Mouse (Mus musculus): ENCODE measurements at regions not wholly inside any gene's neighbourhood (a gene's known extent, or its start where the extent isn't known, plus 50 kb on each side); places are given as distances from the start of the nearest gene placed in this dataset.

DNA sequence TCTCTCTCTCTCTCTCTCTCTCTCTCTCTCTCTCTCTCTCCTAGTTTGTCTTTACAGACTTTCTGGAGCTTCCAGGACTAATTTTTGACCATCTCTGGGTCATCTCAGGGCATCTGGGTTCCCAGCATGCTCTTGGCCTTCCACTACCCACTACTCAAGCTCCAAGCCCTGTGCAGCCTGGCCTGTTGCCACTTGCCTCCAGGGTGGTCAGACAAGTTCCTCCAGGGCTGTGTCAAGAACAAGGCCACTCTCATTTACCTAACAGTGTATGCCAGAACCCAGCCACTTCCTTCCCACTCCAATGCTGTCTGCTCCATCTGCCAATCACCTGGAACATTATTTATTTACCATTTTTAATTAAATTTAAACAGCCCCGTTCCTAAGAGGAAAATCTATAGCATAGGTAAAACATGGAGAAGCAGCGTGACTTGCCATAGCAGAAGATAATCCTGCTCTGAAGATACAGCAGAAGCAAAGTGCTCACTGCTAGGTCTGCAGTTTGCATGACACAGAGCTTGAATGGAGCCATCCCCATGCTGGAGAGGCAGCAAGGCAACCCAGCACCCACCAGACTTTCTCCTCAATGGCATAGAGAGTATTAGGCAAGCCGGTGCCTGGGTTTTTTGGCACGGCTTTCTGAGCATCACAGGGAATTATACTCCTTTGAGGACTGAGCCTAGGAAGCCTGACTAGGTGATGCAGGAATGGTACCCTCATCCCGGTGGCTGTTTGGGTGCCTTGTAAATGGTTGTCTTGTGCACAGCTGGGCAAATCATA lies 54.0 kb downstream of the Foxi1 start:
- peak; percentile 92 to 97 for DNase-seq

DNA sequence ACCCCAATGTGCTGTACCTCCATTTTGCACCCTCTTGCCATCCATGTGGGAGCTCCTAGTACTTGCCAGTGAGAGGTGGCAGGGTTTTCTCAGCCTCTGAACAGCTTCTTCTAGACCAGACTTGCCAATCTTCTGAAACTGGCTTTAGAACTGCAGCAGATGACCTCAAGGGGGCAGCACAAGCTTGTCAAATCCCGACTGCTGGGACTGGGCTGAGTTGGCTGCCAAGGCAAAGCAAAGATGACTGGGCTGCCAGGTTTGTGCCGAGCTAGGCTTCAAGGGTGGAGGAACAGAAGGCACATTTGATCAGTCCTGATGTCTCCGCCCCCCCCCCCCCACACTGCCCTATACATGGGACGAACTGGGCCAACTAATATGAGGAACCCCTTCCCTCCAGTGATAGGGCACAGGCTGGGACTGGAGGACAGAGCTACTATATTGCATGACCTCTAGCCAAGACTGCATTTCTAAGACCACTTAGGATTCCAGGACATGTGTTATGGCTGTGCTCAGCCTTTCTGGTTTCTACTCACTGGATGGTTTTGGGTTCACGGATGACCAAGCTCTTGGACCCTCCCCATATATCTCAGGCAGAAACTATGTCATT lies 51.1 kb upstream of the 4930469K13Rik start:
- DNase-seq, result peak; percentile 97 to 98
